Mouse (Mus musculus): Measurements from ENCODE around the gene Inpp4b. TPM values are rescaled to one million over a fixed set of nuclear protein-coding genes. Genes with fewer than 3 reads are reported as not detected.

Inpp4b gene
- polyA plus RNA-seq, 1 experiment, result 1.2 TPM

DNA sequence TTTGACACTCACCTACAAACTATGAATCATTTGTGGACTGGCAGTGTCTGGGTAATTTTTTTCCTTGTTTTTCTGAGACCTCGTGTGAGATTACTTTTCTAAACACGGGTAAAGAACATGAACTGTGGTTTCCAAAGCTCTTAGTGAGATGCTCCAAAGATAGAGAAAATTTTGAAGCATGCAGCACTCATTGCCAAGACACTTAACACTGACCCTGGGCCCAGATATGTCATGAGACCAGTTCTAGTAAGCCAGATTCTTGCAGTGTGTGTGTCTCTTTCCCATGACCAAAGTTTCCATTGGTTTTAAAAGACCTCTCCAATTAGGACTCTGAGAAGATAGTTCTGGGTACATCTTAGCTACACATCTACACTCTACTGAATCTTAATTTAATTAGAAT lies 484.1 kb downstream of the Inpp4b start:
- Histone ChIP-seq H3K27ac (replicated peaks; ENCODE audit: low read depth, low read length) (no peak overlapping the region), H3K4me3 (ENCODE audit: insufficient read depth, low read depth, low read length) (no peak overlapping the region), H3K4me1 (ENCODE audit: control insufficient read depth, insufficient read depth, insufficient read length, low read length) (no peaks in the 10 kb centered on the region)

- H3K4me3 ChIP-seq (ENCODE audit: insufficient read depth, low read depth, low read length), result no peak overlapping the region
- no peak overlapping the region for H3K27ac ChIP-seq (replicated peaks; ENCODE audit: low read depth, low read length)
- no peaks in the 10 kb centered on the region for H3K4me1 ChIP-seq (ENCODE audit: control insufficient read depth, insufficient read depth, insufficient read length, low read length)
Measured at GRCm38 (mm10) chr8:81827306-81827913, 485.1 kb downstream of the Inpp4b start.

GRCm38 (mm10) chr8:81831430-81831829 lies 489.1 kb downstream of the Inpp4b start:
- H3K4me1 ChIP-seq (ENCODE audit: control insufficient read depth, insufficient read depth, insufficient read length, low read length), result no peaks in the 10 kb centered on the region
- no peak overlapping the region for H3K27ac ChIP-seq (replicated peaks; ENCODE audit: low read depth, low read length)
- no peak overlapping the region for H3K4me3 ChIP-seq (ENCODE audit: insufficient read depth, low read depth, low read length)

GRCm38 (mm10) chr8:81833852-81834251 lies 491.5 kb downstream of the Inpp4b start:
- no peaks in the 10 kb centered on the region for H3K4me1 ChIP-seq (ENCODE audit: control insufficient read depth, insufficient read depth, insufficient read length, low read length)
- no peak overlapping the region for H3K4me3 ChIP-seq (ENCODE audit: insufficient read depth, low read depth, low read length)
- H3K27ac ChIP-seq (replicated peaks; ENCODE audit: low read depth, low read length), result no peak overlapping the region

GRCm38 (mm10) chr8:81840512-81840911 lies 498.2 kb downstream of the Inpp4b start:
- Histone ChIP-seq H3K27ac (replicated peaks; ENCODE audit: low read depth, low read length) (no peak overlapping the region), H3K4me3 (ENCODE audit: insufficient read depth, low read depth, low read length) (no peak overlapping the region), H3K4me1 (ENCODE audit: control insufficient read depth, insufficient read depth, insufficient read length, low read length) (no peaks in the 10 kb centered on the region)

GRCm38 (mm10) chr8:81844104-81844982 lies 502.0 kb downstream of the Inpp4b start:
- H3K4me3 ChIP-seq (ENCODE audit: insufficient read depth, low read depth, low read length), result no peak overlapping the region
- no peak overlapping the region for H3K27ac ChIP-seq (replicated peaks; ENCODE audit: low read depth, low read length)
- H3K4me1 ChIP-seq (ENCODE audit: control insufficient read depth, insufficient read depth, insufficient read length, low read length), result no peaks in the 10 kb centered on the region

GRCm38 (mm10) chr8:81847929-81848328 lies 505.6 kb downstream of the Inpp4b start:
- Histone ChIP-seq H3K4me3 (ENCODE audit: insufficient read depth, low read depth, low read length) (no peak overlapping the region), H3K27ac (replicated peaks; ENCODE audit: low read depth, low read length) (no peak overlapping the region), H3K4me1 (ENCODE audit: control insufficient read depth, insufficient read depth, insufficient read length, low read length) (no peaks in the 10 kb centered on the region)

GRCm38 (mm10) chr8:81849976-81850375 lies 507.6 kb downstream of the Inpp4b start:
- H3K27ac ChIP-seq (replicated peaks; ENCODE audit: low read depth, low read length), result no peak overlapping the region
- no peaks in the 10 kb centered on the region for H3K4me1 ChIP-seq (ENCODE audit: control insufficient read depth, insufficient read depth, insufficient read length, low read length)
- no peak overlapping the region for H3K4me3 ChIP-seq (ENCODE audit: insufficient read depth, low read depth, low read length)

DNA sequence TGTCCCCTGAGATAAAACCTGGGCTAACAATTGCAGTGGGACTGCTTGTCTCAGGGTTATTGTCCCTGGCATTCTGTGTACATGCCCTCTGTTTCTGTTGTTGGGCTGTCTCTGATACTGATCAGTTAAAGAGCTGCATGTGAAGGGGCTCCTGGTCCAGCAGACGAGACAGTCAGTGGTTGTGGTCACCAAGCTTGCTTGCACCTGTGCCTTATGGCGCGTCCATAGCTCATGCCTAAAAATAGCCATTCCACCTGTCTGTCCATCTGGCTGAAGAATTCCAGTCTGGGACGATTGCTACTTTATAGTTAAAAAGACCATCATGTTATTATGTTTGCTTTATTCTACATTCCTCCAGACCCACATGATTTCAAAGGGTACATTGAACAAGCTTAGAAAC lies 510.8 kb downstream of the Inpp4b start:
- H3K27ac ChIP-seq (replicated peaks; ENCODE audit: low read depth, low read length), result no peak overlapping the region
- no peak overlapping the region for H3K4me3 ChIP-seq (ENCODE audit: insufficient read depth, low read depth, low read length)
- H3K4me1 ChIP-seq (ENCODE audit: control insufficient read depth, insufficient read depth, insufficient read length, low read length), result no peaks in the 10 kb centered on the region

DNA sequence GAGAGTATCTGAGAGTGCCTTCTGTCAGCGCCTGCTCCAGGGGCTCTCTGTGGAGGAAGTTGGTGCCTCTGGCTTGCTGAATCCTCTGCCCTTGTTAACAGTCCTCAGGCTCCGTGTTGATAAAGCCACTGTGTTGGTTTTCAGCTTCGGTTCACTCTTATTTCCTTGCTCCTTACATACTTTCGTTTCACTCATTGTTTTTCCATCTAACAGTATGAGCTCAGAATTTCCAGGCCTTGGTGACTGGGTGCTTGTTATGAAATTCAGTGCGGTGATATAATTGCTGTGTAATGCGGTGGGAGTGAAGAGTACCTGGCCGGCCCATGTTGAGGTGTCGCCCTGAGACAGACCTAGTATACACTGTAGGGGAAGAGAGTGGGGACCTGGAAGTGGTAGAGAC lies 512.2 kb downstream of the Inpp4b start:
- no peak overlapping the region for H3K4me3 ChIP-seq (ENCODE audit: insufficient read depth, low read depth, low read length)
- H3K4me1 ChIP-seq (ENCODE audit: control insufficient read depth, insufficient read depth, insufficient read length, low read length), result no peaks in the 10 kb centered on the region
- no peak overlapping the region; the same call in 1 of the 2 replicates for H3K27ac ChIP-seq (replicated peaks; ENCODE audit: low read depth, low read length)

DNA sequence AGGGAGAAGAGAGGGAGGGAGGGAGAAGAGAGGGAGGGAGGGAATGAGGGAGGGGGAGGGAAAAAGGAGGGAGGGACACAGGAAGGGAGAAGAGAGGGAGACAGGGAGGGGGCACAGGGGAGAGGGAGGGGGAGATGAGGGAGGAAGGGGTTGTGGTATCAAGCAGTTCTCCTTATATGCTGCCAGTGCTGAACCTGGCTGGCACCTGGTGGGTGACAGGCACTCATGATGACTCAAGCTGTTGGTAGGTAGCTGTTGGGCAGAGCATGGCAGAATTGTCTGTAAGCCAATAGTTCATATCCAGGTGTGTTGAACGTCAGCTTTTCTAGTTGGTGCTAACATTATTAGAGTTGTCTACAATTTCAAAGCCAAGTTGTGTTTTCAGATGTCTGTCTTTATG lies 512.7 kb downstream of the Inpp4b start:
- no peak overlapping the region for H3K4me3 ChIP-seq (ENCODE audit: insufficient read depth, low read depth, low read length)
- no peak overlapping the region for H3K27ac ChIP-seq (replicated peaks; ENCODE audit: low read depth, low read length)
- H3K4me1 ChIP-seq (ENCODE audit: control insufficient read depth, insufficient read depth, insufficient read length, low read length), result no peaks in the 10 kb centered on the region

DNA sequence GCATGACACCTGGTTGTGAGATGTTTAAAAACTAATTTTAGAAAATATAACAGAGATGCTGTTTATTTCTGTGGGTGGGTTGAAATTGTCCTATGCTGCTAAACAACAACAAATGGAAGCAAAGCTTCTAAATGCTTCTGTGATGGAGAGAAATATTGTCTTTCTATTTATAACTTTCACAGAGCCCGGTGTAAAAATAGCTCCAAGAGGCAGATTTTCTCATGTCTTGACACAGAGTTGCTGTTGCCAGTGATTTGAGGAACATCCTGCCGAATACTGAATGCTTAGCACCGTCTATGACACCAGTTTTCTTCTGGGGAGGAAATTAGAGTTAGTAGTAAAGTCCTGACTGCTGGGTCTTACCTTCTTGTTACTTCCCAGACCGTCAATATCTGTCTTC lies 513.8 kb downstream of the Inpp4b start:
- Histone ChIP-seq H3K27ac (replicated peaks; ENCODE audit: low read depth, low read length) (no peak overlapping the region), H3K4me3 (ENCODE audit: insufficient read depth, low read depth, low read length) (no peak overlapping the region), H3K4me1 (ENCODE audit: control insufficient read depth, insufficient read depth, insufficient read length, low read length) (no peaks in the 10 kb centered on the region)

GRCm38 (mm10) chr8:81856608-81857007 lies 514.3 kb downstream of the Inpp4b start:
- no peak overlapping the region; the same call in 1 of the 2 replicates for H3K27ac ChIP-seq (replicated peaks; ENCODE audit: low read depth, low read length)
- no peaks in the 10 kb centered on the region for H3K4me1 ChIP-seq (ENCODE audit: control insufficient read depth, insufficient read depth, insufficient read length, low read length)
- H3K4me3 ChIP-seq (ENCODE audit: insufficient read depth, low read depth, low read length), result no peak overlapping the region

- H3K4me1 ChIP-seq (ENCODE audit: control insufficient read depth, insufficient read depth, insufficient read length, low read length), result no peaks in the 10 kb centered on the region
- no peak overlapping the region for H3K4me3 ChIP-seq (ENCODE audit: insufficient read depth, low read depth, low read length)
- no peak overlapping the region for H3K27ac ChIP-seq (replicated peaks; ENCODE audit: low read depth, low read length)
Measured at GRCm38 (mm10) chr8:81858393-81858792, 516.0 kb downstream of the Inpp4b start.

DNA sequence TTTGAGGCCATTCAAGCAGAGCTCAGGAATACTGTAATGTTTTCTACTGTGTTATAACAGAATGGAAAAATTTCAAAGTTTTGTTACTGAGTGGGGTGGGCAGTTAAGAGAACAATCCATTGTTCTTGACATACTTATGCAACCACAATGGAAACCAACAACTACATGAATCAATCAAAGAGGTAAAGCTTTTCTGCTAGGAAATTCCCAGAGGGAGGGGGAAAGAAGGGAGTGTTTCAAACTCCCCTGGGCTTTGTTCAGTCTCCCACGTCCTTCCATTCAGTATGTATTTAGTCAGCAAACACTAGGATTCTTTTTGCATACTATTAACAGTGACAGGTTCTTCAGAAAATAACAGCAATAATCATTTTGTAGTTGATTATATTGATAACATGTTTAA lies 517.4 kb downstream of the Inpp4b start:
- no peak overlapping the region for H3K4me3 ChIP-seq (ENCODE audit: insufficient read depth, low read depth, low read length)
- H3K27ac ChIP-seq (replicated peaks; ENCODE audit: low read depth, low read length), result no peak overlapping the region

DNA sequence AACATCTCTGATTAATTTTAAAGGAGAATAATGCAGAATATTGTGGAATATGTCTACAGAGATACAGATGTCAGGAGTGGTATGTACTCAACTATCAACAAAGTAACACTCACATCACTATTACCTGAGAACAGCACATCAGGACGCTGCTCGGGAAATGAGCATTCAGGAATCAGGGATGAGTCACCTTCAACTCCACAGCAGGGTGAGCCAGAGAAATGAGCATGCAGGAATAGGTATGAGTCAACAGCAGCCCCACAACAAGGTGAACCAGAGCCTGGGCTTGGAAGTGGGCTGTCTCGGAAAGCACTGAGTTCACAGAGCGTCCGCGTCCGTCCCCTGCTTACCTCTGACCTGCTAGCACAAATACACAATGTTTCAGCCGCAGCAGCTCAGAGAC lies 519.0 kb downstream of the Inpp4b start:
- Histone ChIP-seq H3K4me1 (ENCODE audit: control insufficient read depth, insufficient read depth, insufficient read length, low read length) (no peaks in the 10 kb centered on the region), H3K27ac (replicated peaks; ENCODE audit: low read depth, low read length) (no peak overlapping the region), H3K4me3 (ENCODE audit: insufficient read depth, low read depth, low read length) (no peak overlapping the region)

More for the DNA sequence above, 517.4 kb downstream of the Inpp4b start:
- H3K4me1 ChIP-seq (ENCODE audit: control insufficient read depth, insufficient read depth, insufficient read length, low read length), result no peaks in the 10 kb centered on the region

Data from brown adipose tissue, adult 24 weeks (tissue).